Mouse (Mus musculus) T-helper 17 cell (primary cell): ENCODE results near the gene Pdgfa.

ENCODE experiments used
- in situ Hi-C, 2 experiments: fragments of 300-600 bp; cut with MboI, MseI; formaldehyde crosslinking; loops; 1 replicate in 1 of 2; 2 replicates in 1 of 2; pipeline ENCODE4 v1.15.1; 2025; ENCODE audit warnings: high pct_unique_total_duplicates in 2 of 2

Gene Pdgfa

GRCm38 (mm10) chr5:138997171-138997788 is at the start of gene Pdgfa:
Pdgfa (minus strand) TSS chr5:138997370.
- in situ Hi-C loops = loop anchor here in 1 of 2 experiments (5.0 kb wide), 1 partner anchor 140 kb away; no protein-coding TSS in a partner anchor

DNA sequence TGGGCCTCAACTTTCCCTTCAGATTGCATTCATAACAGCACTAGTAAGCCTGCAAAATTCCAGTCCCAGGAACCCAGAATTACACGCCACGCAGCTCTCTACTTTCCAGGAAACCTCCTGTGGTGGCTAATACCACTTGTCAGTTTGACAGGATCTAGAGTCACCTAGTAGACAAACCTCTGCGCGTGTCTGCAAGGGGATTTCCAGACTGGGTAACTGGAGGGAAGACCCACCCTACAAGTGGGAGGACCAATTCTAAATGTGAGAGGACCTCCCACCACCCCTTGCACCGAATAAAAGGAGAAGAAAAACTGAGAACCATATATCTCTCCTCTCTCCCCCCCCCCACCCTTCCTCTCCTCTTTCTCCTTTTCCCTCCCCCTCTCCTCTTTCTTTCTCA is 49.5 kb upstream of the Pdgfa start:
- in situ Hi-C loops = no loop called here

DNA sequence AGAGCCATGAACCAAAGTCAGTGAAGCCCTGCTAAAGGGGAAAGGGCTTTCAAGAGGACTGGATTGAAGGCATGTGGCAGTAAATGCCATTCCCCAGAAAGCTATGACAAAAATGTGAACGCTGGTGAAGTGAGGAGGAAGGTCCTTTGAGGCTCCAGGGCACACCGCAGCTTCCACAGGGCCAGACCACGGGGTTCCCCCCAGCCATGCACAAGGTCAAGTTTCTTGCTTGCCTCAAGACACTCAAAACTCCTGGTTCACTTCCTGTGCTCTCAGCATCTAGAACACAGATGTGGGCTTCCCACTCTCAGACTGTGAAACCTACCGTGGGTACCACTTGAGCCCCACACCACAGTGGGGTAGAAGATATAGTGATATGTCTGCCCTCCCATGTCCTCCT is 46.4 kb upstream of the Pdgfa start:
- in situ Hi-C loops = no loop called here

DNA sequence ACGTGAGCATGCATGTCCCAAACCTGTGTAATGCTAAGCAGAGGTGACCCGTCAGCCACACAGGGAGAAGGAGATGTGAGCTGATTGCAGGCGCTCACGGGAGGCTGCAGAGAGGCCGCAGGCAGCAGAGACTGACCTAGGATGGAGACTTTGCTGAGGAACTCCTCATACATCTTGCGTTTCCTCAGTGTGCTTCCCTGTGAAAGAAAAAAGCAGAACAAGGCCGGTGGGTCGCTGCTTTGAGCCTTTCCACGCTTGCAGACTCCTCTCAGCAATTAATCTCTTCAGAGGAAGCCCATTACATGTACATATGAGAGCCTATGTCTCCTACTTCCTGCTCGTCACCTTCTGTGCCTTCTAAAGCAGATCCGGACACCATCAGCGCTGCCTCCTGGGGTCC is 45.1 kb upstream of the Pdgfa start:
- in situ Hi-C loops = no loop called here

- in situ Hi-C loops = no loop called here
Measured at GRCm38 (mm10) chr5:139035171-139035570, 38.0 kb upstream of the Pdgfa start.

DNA sequence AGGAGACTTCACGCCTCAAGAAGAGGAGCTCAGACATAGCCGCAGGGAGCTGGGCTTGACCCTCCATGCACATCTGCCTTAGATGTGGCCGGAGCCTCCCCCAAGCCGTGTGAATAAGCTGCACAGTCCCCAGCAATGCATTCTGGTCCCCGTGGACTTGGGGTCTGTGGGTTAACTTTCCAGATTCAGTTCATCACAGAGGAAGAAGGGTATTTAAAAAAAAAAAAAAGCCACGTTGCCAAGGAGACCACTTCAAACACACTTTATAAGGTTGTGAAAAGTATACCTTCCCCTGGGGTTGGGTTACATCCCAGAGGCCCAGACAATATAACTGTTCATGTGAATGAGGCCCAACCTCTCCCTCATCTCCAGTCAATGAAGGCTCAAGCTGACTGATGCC is 37.6 kb upstream of the Pdgfa start:
- in situ Hi-C loops = no loop called here

DNA sequence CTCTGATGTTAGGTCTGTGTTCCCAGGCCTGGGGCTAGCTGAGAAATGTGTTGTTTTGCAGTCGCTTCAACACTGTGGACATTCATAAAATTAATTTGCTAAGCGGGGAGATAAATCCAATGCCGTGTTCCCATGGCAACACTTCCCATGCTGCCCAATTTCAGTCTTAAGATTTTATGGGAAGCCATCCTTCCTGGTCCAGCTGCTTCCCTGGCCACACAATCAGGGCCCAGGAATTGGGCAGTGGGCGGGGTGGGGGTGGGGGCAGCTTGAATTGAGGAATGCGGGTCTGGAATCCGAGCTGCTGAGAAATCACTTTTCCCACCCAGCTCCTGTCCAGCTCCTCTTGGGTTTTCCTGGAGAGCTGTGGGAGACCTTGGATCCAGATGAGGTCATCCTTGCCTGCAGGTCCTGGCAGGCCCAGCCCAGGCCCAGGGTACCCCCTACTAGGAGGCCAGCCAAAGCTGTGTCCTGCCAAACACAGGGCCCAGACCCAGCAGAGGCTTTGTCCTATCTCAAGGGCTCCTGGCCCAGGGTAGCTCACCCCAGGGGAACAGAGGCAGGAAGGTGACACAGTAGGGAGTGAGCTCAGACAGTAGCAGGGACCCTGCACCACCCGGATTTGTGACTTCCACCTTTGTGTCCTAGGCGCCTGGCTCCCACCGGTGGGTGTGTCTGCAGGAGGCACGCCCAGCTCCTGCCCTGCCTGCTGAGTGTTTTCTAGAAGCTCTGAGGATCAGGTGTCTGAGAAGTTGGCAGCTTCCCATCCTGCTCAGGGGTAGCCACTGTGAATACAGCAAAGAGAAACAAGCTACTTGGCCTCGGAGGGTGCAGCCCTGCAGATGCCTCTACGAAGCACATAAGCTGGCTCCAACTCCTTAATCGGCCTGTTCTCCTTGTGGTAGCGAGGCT is 36.5 kb upstream of the Pdgfa start:
- in situ Hi-C loops = no loop called here

DNA sequence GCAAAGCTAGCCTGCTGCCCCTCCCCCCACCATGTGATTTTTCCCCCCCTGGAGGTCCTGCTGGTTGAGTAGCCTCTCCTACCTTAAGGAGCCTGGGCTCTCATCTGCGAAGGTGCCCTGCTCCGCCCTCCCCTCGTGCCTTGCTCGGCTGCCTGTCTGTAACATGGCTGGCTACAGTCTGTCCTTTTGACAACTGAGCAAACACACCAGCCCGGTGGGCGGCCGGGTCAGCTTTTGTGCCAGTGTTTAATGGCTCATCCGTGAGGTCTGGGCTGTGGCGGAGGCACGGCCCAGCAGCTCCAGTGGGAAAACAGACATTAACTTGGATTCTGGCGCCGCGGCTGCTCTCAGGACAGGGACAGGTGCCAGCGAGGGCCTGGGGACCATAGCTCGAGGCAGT is 30.4 kb upstream of the Pdgfa start:
- in situ Hi-C loops = no loop called here

- in situ Hi-C loops = no loop called here
Measured at GRCm38 (mm10) chr5:139024351-139025105, 27.4 kb upstream of the Pdgfa start.

GRCm38 (mm10) chr5:139020595-139020994 is 23.4 kb upstream of the Pdgfa start:
- in situ Hi-C loops = no loop called here

DNA sequence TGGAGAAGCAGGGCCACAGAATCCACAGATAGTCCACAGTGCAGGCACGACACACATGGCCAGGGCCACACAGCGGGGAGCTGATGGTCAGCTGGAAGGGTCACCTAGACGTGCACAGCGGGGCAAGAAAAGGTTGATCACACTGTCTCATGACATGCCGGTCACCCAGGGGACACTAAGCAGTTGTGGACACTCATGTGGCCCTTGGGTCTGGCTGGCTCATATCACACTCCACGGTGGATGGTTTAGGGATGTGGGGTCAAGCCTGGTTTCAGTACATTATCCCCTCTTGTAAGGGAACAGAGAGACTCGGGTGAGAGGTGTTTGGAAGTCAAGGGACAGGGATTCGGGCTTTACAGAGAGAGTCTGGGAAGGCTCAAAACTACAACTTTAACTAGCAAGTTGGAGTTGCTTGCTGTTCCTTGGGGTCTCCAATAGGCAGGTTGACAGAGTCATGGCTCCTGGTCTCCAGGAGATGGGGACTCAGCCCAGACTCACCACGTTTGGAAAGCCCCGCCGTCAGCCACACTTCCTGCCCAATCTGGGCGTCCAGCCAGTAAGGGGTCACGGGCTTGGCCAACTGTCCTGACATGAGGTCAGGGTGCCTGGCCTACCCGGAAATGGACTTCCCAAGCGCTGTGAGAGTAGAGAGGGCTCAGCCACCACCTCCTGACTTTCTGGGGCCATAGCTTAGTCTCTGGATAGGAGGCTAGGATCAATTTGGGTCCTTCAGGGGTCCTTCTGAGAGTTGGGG is 20.4 kb upstream of the Pdgfa start:
- in situ Hi-C loops = no loop called here

DNA sequence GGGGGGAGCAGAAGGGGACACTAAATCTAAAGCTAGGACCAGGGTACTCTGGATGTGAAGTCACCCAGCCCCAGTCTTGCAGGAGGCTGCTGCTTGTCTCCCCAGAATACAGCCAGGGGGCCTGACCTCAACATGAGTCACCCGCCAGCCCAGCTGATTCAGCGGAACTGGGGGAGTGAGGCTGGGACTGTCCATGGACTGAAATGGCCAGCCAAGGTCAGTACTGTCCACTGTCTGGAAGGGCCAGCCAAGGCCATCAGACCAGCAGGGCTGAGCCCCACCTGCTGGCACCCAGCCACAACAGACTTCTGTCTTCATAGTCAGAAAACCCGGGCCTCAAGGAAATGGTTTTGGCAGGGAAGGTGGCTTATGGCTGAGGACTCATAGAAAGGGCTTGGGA is 17.9 kb upstream of the Pdgfa start:
- in situ Hi-C loops = no loop called here

GRCm38 (mm10) chr5:139010649-139011048 is 13.5 kb upstream of the Pdgfa start:
- in situ Hi-C loops = no loop called here

DNA sequence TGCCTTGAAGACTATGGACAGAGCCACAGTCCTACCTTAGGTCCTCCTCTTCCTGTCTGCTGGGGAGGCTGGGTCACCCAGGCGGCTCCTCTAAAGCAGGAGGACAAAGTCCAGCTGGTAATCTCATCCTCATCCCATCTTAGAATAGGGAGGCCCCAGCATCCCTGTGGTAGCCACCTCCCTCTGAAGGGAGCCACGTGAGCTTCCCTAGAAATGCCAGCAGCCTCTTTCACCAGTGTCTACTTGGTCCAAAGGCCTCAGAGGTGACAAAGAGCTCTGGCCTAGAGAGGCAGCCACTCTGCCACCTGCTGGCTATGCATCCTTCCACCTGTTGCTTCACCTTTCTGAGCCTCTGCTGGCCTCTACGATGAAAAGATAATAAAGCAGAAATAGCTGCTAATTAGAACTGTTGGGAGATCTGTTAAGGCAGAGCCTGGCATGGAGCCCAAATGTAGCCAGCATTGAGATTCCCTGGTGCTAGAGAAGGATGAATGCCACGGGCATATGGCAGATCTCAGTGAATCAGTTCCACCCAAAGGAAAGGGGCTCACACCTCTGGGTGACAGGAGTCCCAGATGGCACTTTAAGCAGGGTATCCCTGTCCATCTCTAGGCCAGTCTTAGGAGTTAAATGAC is 10.1 kb upstream of the Pdgfa start:
- in situ Hi-C loops = no loop called here

DNA sequence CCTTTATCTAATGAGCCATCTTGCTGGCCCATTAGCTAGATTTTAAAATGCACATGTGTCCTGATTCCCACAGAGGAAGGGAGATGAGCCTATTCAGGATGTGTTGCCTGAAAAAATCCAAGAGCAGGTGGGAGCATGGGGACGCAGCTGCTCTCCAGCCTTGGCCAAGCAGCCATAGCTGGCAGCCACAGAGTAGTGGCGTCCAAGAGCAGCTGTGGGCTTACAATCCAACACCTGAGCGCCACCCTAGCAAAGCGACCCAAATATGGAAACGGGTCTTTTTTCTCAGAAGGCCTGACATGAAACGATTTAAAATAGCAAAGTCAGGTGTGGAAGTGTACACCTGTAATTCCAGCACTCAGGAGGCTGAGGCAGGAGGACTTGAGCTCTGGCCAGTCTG is 7.4 kb upstream of the Pdgfa start:
- in situ Hi-C loops = no loop called here

- in situ Hi-C loops = loop anchor here in 1 of 2 experiments (5.0 kb wide), 1 partner anchor 142 kb away; no protein-coding TSS in a partner anchor
Measured at GRCm38 (mm10) chr5:138999716-139000115, 2.5 kb upstream of the Pdgfa start.

DNA sequence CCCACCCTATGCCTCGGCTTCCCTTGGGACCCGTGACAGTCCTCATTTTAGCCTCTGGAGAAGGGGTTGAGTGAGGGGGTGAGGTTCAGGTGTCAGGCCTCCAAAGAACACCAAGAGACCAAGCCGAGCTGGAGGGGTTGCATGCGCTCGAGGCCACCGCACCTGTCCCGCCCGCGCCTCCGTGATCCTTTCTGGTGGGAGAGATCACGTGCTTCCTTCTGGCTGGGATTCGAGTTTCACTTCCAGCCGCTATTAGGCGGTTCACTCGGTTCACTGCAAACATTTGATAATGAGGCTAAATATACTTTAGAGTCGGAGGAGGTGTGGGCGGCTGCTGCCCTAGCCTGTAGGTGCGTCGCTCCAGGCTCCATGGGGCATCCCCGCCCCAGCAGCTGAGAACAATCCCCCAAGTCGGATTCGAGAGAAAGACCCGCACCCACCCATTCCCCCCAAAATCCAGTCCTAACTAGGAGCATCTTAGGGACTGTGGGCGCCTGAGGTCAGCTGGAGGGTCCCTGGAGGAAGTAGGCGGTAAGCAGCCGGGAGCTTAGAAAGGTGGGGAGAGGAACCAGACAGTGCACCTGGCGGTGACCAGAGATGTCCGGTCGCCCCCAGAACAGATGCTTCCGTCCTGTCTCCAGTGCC is 888 bp upstream of the Pdgfa start:
- in situ Hi-C loops = loop anchor here in 1 of 2 experiments (5.0 kb wide), 1 partner anchor 141 kb away; no protein-coding TSS in a partner anchor

- in situ Hi-C loops = loop anchor here in 1 of 2 experiments (5.0 kb wide), 1 partner anchor 139 kb away; no protein-coding TSS in a partner anchor
Measured at GRCm38 (mm10) chr5:138996322-138997073, 672 bp downstream of the Pdgfa start.

DNA sequence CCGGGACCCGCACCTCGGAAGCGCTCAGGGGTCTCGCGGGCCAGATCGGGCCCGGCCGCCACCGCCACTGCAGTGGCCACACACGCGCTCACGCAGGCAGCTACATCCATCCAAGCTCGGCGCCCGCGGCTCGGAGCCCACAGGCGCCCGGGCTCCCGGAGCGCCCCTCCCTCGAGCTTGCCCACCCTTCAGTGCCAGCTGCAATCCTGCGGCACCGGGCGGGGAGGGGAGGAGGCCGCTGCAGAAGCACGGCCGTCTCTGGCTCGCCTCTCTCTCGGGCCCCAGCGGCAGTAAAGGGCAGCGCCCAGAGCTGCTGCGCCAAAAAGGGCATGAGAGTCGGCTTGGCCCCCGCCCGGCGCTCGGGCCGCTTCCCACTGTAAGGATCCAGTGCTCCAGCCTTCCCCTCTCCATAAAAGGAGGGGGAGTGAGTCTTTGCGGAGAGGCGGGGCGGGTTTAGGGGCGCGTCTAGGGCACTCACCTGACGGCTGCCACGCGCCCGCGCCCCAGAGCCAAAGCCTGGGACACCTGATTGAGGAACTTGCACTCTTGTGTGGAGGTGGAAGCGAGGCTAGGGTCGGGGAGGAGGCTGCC is 1.4 kb downstream of the Pdgfa start:
- in situ Hi-C loops = loop anchor here in 1 of 2 experiments (5.0 kb wide), 1 partner anchor 139 kb away; no protein-coding TSS in a partner anchor
